Mouse (Mus musculus) thymus, postnatal 10 days (tissue): Measurements from ENCODE around the gene Itga9.
A peak's percentile ranks its signal among the peaks of the same experiment; 100 is the strongest.

Experiments
- DNase-seq, 2 experiments: peaks; one replicate each; pipeline ENCODE4 v3.0.0; 2021; ENCODE audit warnings: low spot score in 2 of 2

Gene Itga9

GRCm38 (mm10) chr9:118606817-118607371 is 404 bp downstream of the Itga9 start:
- peak in 1 of 2 experiments; percentile 22 for DNase-seq

DNA sequence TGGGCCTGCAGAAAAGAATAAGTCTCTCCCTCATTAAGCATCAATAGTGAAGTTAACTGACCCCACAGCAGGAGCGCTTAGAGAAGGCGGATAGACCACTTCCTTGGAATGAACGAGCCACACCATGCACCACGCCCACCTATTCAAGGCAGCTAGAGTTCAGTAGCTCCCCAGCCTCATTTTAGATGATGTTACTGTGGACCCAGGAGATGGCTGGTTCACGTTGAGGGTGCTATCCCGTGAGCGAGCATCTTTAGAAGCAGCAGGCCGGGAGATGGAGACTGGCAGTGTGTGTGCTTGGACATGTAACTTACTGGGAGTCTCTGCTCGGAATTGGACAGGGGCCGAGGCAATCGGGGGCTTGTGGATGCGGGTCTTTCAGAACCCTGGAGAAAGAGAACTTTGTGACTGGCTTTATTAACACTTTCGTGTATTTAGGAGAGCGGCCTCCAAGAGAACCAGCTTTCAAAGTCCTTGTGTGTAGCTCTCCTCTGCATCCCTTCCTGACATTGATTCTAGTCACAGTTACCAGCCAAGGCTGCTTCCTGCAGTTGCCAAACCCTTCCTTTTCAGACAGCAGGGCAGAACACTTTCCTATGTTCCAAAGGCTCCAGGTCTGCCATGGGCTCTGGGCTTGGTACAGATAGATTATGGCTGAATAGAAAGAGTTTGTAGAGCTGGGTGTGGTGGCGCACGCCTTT is 1.4 kb downstream of the Itga9 start:
- DNase-seq = no peak

DNA sequence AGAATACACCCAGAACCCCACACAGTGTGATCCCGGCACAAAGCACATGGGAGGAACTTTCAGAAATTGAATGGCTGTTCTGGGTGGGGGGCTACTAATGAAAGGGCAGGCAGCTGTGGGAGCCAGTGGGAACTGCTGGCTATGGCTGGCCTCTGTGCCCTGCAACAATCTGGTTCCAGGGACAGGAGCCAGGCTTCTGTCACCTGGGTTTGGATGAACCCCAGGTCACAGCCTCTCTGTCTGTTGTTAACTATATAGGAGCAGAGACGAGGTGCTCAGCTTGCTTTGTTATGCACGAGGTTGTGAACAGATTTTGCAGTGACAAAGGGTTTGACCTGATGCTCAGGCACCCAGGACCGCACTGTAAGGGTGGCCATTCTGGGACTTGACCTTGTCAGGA is 2.1 kb downstream of the Itga9 start:
- no peak for DNase-seq

DNA sequence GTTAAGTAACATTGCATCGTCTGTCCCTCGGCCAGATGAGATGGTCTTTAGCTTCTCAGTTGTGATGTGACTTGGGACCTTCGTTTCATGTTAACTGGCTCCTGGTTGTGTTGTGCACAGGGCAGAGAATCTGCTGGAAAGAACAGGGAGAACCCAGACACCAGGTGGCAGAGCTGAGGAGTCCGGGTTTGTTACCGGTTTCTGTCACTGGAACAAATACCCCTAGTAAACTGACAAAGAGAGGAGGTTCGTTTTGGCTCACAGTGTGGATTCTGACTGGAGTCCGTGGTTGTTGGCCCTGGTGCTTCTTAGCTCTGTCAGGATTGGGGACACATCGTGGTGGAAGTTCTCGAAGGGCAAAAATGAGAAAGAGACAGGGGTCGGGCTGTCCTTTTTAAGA is 3.6 kb downstream of the Itga9 start:
- peak; percentile 24 to 45 for DNase-seq

DNA sequence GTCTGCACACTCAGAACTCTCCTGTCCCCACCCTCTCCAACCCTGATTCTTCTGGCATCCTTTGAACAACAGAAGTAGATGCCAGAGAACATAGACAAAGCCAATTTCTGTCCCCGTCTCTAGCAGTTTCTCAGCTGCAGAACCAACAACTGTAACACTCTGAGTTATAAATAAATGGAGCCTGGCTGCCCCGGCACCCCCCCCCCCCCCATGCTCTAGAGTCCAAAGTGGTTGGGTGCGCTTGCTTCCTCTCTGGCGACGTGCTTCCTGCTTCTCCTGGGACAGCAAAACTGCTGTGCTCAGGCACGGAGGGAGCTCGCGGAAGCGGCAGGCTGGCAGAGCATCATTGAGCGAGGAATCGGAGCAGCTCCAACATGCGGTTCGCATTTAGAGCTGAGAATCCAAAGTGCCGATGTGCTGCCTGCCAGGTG is 4.6 kb downstream of the Itga9 start:
- DNase-seq = no peak

GRCm38 (mm10) chr9:118611958-118612581 is 5.6 kb downstream of the Itga9 start:
- peak in 1 of 2 experiments; percentile 26 for DNase-seq

GRCm38 (mm10) chr9:118617237-118617636 is 10.7 kb downstream of the Itga9 start:
- no peak for DNase-seq

GRCm38 (mm10) chr9:118618732-118619250 is 12.3 kb downstream of the Itga9 start:
- no peak for DNase-seq

GRCm38 (mm10) chr9:118620807-118621206 is 14.3 kb downstream of the Itga9 start:
- DNase-seq = no peak

GRCm38 (mm10) chr9:118621691-118622090 is 15.2 kb downstream of the Itga9 start:
- no peak for DNase-seq

GRCm38 (mm10) chr9:118622376-118623166 is 16.1 kb downstream of the Itga9 start:
- DNase-seq = no peak

GRCm38 (mm10) chr9:118623483-118623882 is 17.0 kb downstream of the Itga9 start:
- no peak for DNase-seq

- no peak for DNase-seq
Observed at GRCm38 (mm10) chr9:118624146-118624545, 17.7 kb downstream of the Itga9 start.

- no peak for DNase-seq
Observed at GRCm38 (mm10) chr9:118629763-118630379, 23.4 kb downstream of the Itga9 start.

- DNase-seq = no peak
Observed at GRCm38 (mm10) chr9:118631775-118632757, 25.6 kb downstream of the Itga9 start.

DNA sequence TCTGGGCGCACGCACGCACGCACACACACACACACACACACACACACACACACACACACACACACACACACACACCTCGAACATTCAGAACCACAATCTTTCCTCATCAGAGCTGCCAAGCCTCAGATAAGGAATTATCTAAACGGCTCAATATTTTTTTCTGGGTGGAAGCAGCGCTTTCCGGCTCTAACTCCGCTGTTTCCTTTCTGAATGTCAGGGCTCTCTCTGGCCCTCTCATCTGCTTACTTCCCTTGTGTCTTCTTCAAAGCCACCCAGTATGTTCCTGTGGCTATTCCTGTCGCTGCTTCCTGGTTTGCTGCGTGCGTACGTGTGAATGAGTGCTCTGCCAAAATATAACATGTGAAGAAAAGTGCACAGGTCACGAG is 26.3 kb downstream of the Itga9 start:
- DNase-seq = no peak

DNA sequence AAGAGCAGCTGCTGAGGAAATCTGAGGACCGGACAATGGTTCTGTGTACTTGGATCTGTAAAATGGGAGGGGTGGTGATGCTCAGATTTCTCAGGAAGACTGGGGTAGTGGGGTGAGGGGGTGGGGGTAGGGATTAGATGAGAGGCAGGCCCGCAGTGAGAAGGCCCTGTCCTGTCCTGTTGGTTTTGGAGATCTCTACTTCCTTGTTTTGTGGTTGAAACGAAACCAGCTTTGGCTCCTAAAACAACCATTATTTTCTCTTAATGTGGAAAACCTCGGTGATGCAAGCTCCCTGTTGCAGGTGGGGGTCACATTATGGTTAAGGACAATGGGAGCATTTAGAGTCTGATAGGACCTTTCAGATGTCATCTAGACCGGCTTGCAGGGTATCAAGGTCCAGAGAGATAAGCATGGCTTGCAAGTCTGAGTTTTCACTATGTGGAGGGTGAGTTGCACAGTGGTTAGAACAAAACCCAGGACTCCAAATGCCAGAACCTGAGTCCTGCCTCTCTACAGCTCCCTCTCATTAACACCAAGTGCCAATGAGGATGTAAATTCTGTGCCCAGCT is 32.2 kb downstream of the Itga9 start:
- DNase-seq = no peak

DNA sequence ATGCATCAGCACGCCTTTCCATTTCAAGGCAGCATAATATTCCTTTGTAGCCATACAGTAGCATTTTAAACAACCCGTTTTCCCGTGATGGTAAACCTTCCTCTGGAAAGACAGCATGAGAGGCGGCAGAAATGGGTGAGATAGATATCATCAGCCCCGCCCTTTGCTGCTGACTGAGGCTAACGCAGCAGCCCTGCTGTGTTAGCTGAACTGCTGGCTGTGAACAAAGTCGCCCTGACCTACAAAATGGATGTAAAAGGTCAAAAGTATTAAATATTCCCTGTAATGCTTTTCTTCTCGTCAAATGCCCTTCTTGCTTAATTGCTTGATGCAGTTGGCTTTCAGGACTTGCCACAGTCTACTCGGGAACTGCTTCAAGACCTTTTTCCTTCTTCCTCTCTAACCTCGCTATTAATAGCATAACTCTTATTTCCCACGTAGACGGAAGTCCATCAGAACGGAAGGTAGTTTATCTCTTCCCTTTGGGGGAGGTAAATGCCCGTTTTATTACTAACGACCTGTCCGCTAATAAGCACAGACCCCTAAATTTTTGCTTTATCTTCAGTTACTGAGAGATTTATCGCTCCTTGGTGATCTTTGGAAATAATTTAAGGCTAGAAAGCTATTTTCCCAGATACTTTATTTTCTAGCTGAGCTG is 39.3 kb downstream of the Itga9 start:
- DNase-seq = no peak

DNA sequence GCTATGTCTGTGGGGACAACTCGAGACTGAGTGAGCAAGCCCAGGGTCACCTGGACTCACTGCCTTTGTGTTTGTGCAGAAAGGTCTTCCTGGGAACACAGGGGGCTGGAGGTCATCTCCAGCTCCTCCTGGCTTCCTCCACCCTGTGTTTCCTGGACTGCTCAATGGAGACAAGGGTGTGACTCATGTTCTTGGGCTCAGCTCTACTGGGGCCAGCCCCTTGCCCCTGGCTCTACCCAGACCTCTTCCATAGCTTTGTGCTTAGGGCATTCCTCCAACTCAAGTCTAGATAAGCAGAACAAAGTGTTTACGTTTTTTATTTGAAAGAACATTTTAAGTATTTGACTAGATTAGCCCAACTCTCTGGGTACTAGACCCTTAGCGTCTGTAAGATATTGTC is 41.0 kb downstream of the Itga9 start:
- no peak for DNase-seq

- DNase-seq = no peak
Observed at GRCm38 (mm10) chr9:118650976-118651375, 44.5 kb downstream of the Itga9 start.
